Mouse (Mus musculus): ENCODE data around the gene Rgl2. TPM values are rescaled to one million over a fixed set of nuclear protein-coding genes. Genes with fewer than 3 reads are reported as not detected.
"Not testable (repeated sequence)": the region's sequence is repeated elsewhere in the genome, so short reads cannot be mapped to it uniquely, and the experiment has no call there.

Gene Rgl2
- polyA plus RNA-seq, 1 experiment from 2014 or later, result 47.2 TPM

- H3K4me3 ChIP-seq (replicated peaks; ENCODE audit: low read depth, low read length), result no peak overlapping the region
- ATAC-seq (ENCODE audit: low FRiP score, low TSS enrichment), result no peak
- H3K36me3 ChIP-seq (ENCODE audit: control insufficient read depth, insufficient read depth, low read length), result peaks cover 77% of the 10 kb centered on the region
Measured at GRCm38 (mm10) chr17:33948090-33948904, 19.0 kb downstream of the Rgl2 start.

GRCm38 (mm10) chr17:33948905-33949537 is 19.7 kb downstream of the Rgl2 start:
- H3K4me3 ChIP-seq (replicated peaks; ENCODE audit: low read depth, low read length), result no peak overlapping the region
- DNase-seq (no peak), ATAC-seq (ENCODE audit: low FRiP score, low TSS enrichment) (no peak)
- no peaks in the 10 kb centered on the region for H3K9me3 ChIP-seq (ENCODE audit: control insufficient read depth, low read length)
- H3K27ac ChIP-seq (replicated peaks; ENCODE audit: low read depth, low read length), result no peak overlapping the region
- H3K9ac ChIP-seq (replicated peaks; ENCODE audit: low read length), result no peak overlapping the region
- peaks cover 76% of the 10 kb centered on the region for H3K36me3 ChIP-seq (ENCODE audit: control insufficient read depth, insufficient read depth, low read length)
- no peaks in the 10 kb centered on the region for H3K27me3 ChIP-seq (ENCODE audit: control insufficient read depth, insufficient read depth, low read length)
- WGBS, result 91% methylated on average over 19 of the region's 19 CpGs
- H3K4me2 ChIP-seq (ENCODE audit: low read length), result no peak overlapping the region
- peaks cover 21% of the 10 kb centered on the region for H3K4me1 ChIP-seq (ENCODE audit: control insufficient read depth, insufficient read depth, low read length)

More at GRCm38 (mm10) chr17:33948090-33948904, 19.0 kb downstream of the Rgl2 start:
- no peak for DNase-seq
- Histone ChIP-seq H3K9ac (replicated peaks; ENCODE audit: low read length) (no peak overlapping the region), H3K4me1 (ENCODE audit: control insufficient read depth, insufficient read depth, low read length) (peaks cover 19% of the 10 kb centered on the region), H3K27me3 (ENCODE audit: control insufficient read depth, insufficient read depth, low read length) (no peaks in the 10 kb centered on the region), H3K27ac (replicated peaks; ENCODE audit: low read depth, low read length) (no peak overlapping the region), H3K4me2 (ENCODE audit: low read length) (no peak overlapping the region), H3K9me3 (ENCODE audit: control insufficient read depth, low read length) (no peaks in the 10 kb centered on the region)
- 91% methylated on average over 22 of the region's 22 CpGs for WGBS

GRCm38 (mm10) chr17:33950131-33950625 is 20.8 kb downstream of the Rgl2 start:
- ATAC-seq (ENCODE audit: low FRiP score, low TSS enrichment), result no peak
- no peak for DNase-seq
- Histone ChIP-seq H3K27me3 (ENCODE audit: control insufficient read depth, insufficient read depth, low read length) (no peaks in the 10 kb centered on the region), H3K36me3 (ENCODE audit: control insufficient read depth, insufficient read depth, low read length) (peaks cover 67% of the 10 kb centered on the region), H3K27ac (replicated peaks; ENCODE audit: low read depth, low read length) (peak overlapping the region; percentile 90), H3K4me3 (replicated peaks; ENCODE audit: low read depth, low read length) (peak overlapping the region; percentile 52), H3K9me3 (ENCODE audit: control insufficient read depth, low read length) (no peaks in the 10 kb centered on the region), H3K4me1 (ENCODE audit: control insufficient read depth, insufficient read depth, low read length) (peaks cover 28% of the 10 kb centered on the region), H3K9ac (replicated peaks; ENCODE audit: low read length) (peak overlapping the region; percentile 71), H3K4me2 (ENCODE audit: low read length) (peak overlapping the region; percentile 96)
- 77% methylated on average over 10 of the region's 10 CpGs for WGBS

- H3K27ac ChIP-seq (replicated peaks; ENCODE audit: low read depth, low read length), result peak within 1 kb of the TSS; percentile 90
- H3K4me1 ChIP-seq (ENCODE audit: control insufficient read depth, insufficient read depth, low read length), result peaks cover 28% of the 10 kb centered on the region
- no peaks in the 10 kb centered on the region for H3K9me3 ChIP-seq (ENCODE audit: control insufficient read depth, low read length)
- ATAC-seq (ENCODE audit: low FRiP score, low TSS enrichment), result peak; percentile 70
- peak within 1 kb of the TSS; percentile 96 for H3K4me2 ChIP-seq (ENCODE audit: low read length)
- peak; percentile 92 for DNase-seq
- no peaks in the 10 kb centered on the region for H3K27me3 ChIP-seq (ENCODE audit: control insufficient read depth, insufficient read depth, low read length)
- H3K9ac ChIP-seq (replicated peaks; ENCODE audit: low read length), result peak within 1 kb of the TSS; percentile 71
- peaks cover 56% of the 10 kb centered on the region for H3K36me3 ChIP-seq (ENCODE audit: control insufficient read depth, insufficient read depth, low read length)
- WGBS, result 1% methylated on average over 45 of the region's 45 CpGs
- H3K4me3 ChIP-seq (replicated peaks; ENCODE audit: low read depth, low read length), result peak within 1 kb of the TSS; percentile 52
Measured at GRCm38 (mm10) chr17:33951021-33951946, 21.9 kb downstream of the Rgl2 start, which contains the start of gene B3galt4. B3galt4 (minus strand) TSS chr17:33951488.

GRCm38 (mm10) chr17:33952015-33952414 is 22.7 kb downstream of the Rgl2 start:
- 74% methylated on average over 13 of the region's 13 CpGs for WGBS
- Histone ChIP-seq H3K4me2 (ENCODE audit: low read length) (peak overlapping the region; percentile 96), H3K4me1 (ENCODE audit: control insufficient read depth, insufficient read depth, low read length) (peaks cover 34% of the 10 kb centered on the region), H3K4me3 (replicated peaks; ENCODE audit: low read depth, low read length) (peak overlapping the region; percentile 52; the same call in 1 of the 2 replicates), H3K36me3 (ENCODE audit: control insufficient read depth, insufficient read depth, low read length) (peaks cover 50% of the 10 kb centered on the region)
- DNase-seq; H3K27me3 ChIP-seq (ENCODE audit: control insufficient read depth, insufficient read depth, low read length); H3K27ac ChIP-seq (replicated peaks; ENCODE audit: low read depth, low read length); H3K9me3 ChIP-seq (ENCODE audit: control insufficient read depth, low read length); ATAC-seq (ENCODE audit: low FRiP score, low TSS enrichment); H3K9ac ChIP-seq (replicated peaks; ENCODE audit: low read length): not testable (repeated sequence)

- DNase-seq (no peak), ATAC-seq (ENCODE audit: low FRiP score, low TSS enrichment) (no peak)
- Histone ChIP-seq H3K36me3 (ENCODE audit: control insufficient read depth, insufficient read depth, low read length) (peaks cover 44% of the 10 kb centered on the region), H3K27me3 (ENCODE audit: control insufficient read depth, insufficient read depth, low read length) (no peaks in the 10 kb centered on the region), H3K4me1 (ENCODE audit: control insufficient read depth, insufficient read depth, low read length) (peaks cover 34% of the 10 kb centered on the region), H3K27ac (replicated peaks; ENCODE audit: low read depth, low read length) (no peak overlapping the region), H3K4me2 (ENCODE audit: low read length) (no peak overlapping the region), H3K4me3 (replicated peaks; ENCODE audit: low read depth, low read length) (no peak overlapping the region), H3K9ac (replicated peaks; ENCODE audit: low read length) (no peak overlapping the region), H3K9me3 (ENCODE audit: control insufficient read depth, low read length) (no peaks in the 10 kb centered on the region)
- 84% methylated on average over 4 of the region's 4 CpGs for WGBS
Measured at GRCm38 (mm10) chr17:33952879-33953278, 23.5 kb downstream of the Rgl2 start.

- no peak overlapping the region for H3K4me2 ChIP-seq (ENCODE audit: low read length)
- peaks cover 34% of the 10 kb centered on the region for H3K4me1 ChIP-seq (ENCODE audit: control insufficient read depth, insufficient read depth, low read length)
- DNase-seq (no peak), ATAC-seq (ENCODE audit: low FRiP score, low TSS enrichment) (no peak)
- peaks cover 45% of the 10 kb centered on the region for H3K36me3 ChIP-seq (ENCODE audit: control insufficient read depth, insufficient read depth, low read length)
- H3K27ac ChIP-seq (replicated peaks; ENCODE audit: low read depth, low read length), result no peak overlapping the region
- no peaks in the 10 kb centered on the region for H3K9me3 ChIP-seq (ENCODE audit: control insufficient read depth, low read length)
- H3K4me3 ChIP-seq (replicated peaks; ENCODE audit: low read depth, low read length), result no peak overlapping the region
- WGBS, result 90% methylated on average over 3 of the region's 3 CpGs
- H3K9ac ChIP-seq (replicated peaks; ENCODE audit: low read length), result no peak overlapping the region
- no peaks in the 10 kb centered on the region for H3K27me3 ChIP-seq (ENCODE audit: control insufficient read depth, insufficient read depth, low read length)
Measured at GRCm38 (mm10) chr17:33953310-33953709, 24.0 kb downstream of the Rgl2 start.

- H3K4me2 ChIP-seq (ENCODE audit: low read length), result peak overlapping the region; percentile 93
- H3K27ac ChIP-seq (replicated peaks; ENCODE audit: low read depth, low read length), result no peak overlapping the region
- H3K4me3 ChIP-seq (replicated peaks; ENCODE audit: low read depth, low read length), result peak overlapping the region; percentile 90
- ATAC-seq (ENCODE audit: low FRiP score, low TSS enrichment) (no peak), DNase-seq (no peak)
- peaks cover 46% of the 10 kb centered on the region for H3K36me3 ChIP-seq (ENCODE audit: control insufficient read depth, insufficient read depth, low read length)
- peaks cover 34% of the 10 kb centered on the region for H3K4me1 ChIP-seq (ENCODE audit: control insufficient read depth, insufficient read depth, low read length)
- H3K9me3 ChIP-seq (ENCODE audit: control insufficient read depth, low read length), result no peaks in the 10 kb centered on the region
- 42% methylated on average over 5 of the region's 5 CpGs for WGBS
- H3K27me3 ChIP-seq (ENCODE audit: control insufficient read depth, insufficient read depth, low read length), result no peaks in the 10 kb centered on the region
- peak overlapping the region; percentile 89; the same call in 1 of the 2 replicates for H3K9ac ChIP-seq (replicated peaks; ENCODE audit: low read length)
Measured at GRCm38 (mm10) chr17:33953961-33954565, 24.7 kb downstream of the Rgl2 start.
